Mouse (Mus musculus) hindbrain, embryonic 12.5 days (tissue): Measurements from ENCODE around the gene Catip. TPM values are rescaled to one million over a fixed set of nuclear protein-coding genes. Genes with fewer than 3 reads are reported as not detected.
A peak's percentile ranks its signal among the peaks of the same experiment; 100 is the strongest.
"Not testable (repeated sequence)": the region's sequence is repeated elsewhere in the genome, so short reads cannot be mapped to it uniquely, and the experiment has no call there.

ENCODE experiments used
- ATAC-seq: fragments of 200-750 bp; cut with Nextera tagmentation; 2 replicates; pipeline ENCODE4 v1.8.0; 2017; ENCODE audit warnings: moderate TSS enrichment; ENCODE audit not compliant: low FRiP score
- H3K27ac ChIP-seq: fragments of 300-500 bp; sonication (generic); 2 replicates; pipeline ENCODE4 v1.5.1; 2016; ENCODE audit warnings: mild to moderate bottlenecking
- H3K27me3 ChIP-seq: fragments of 300-500 bp; sonication (generic); 2 replicates; pipeline ENCODE4 v1.6.1; 2016; ENCODE audit warnings: mild to moderate bottlenecking
- H3K36me3 ChIP-seq: fragments of 300-500 bp; sonication (generic); 2 replicates; pipeline ENCODE4 v1.6.1; 2016; ENCODE audit warnings: mild to moderate bottlenecking
- H3K4me1 ChIP-seq: fragments of 300-500 bp; sonication (generic); 2 replicates; pipeline ENCODE4 v1.6.1; 2016
- H3K4me2 ChIP-seq: fragments of 300-500 bp; sonication (generic); replicated peaks from 2 replicates; pipeline ENCODE4 v1.6.1; 2016; ENCODE audit warnings: mild to moderate bottlenecking
- H3K4me3 ChIP-seq: fragments of 300-500 bp; sonication (generic); 2 replicates; pipeline ENCODE4 v1.5.1; 2016; ENCODE audit warnings: mild to moderate bottlenecking
- H3K9ac ChIP-seq: fragments of 300-500 bp; sonication (generic); 2 replicates; pipeline ENCODE4 v1.6.1; 2016; ENCODE audit warnings: mild to moderate bottlenecking, moderate library complexity
- H3K9me3 ChIP-seq: fragments of 300-500 bp; sonication (generic); replicated peaks from 2 replicates; pipeline ENCODE4 v1.6.1; 2016; ENCODE audit warnings: mild to moderate bottlenecking
- WGBS: fragments of 180-500 bp; shearing (Covaris S2); methylation state at CpG from one replicate; pipeline ENCODE4 v1.1.7; 2016; 5-methylcytosine and 5-hydroxymethylcytosine counted together
- polyA plus RNA-seq: library from polyadenylated mRNA; unstranded; fragments of >200 nt; fragmentation: Nextera tagmentation; extraction: Ambion mirVana; gene quantifications from 2 replicates; pipeline ENCODE4 v1.2.1, GENCODE M21; 2016

The Catip gene
- polyA plus RNA-seq, result 1.4 and 1.5 TPM in 2 replicates

DNA sequence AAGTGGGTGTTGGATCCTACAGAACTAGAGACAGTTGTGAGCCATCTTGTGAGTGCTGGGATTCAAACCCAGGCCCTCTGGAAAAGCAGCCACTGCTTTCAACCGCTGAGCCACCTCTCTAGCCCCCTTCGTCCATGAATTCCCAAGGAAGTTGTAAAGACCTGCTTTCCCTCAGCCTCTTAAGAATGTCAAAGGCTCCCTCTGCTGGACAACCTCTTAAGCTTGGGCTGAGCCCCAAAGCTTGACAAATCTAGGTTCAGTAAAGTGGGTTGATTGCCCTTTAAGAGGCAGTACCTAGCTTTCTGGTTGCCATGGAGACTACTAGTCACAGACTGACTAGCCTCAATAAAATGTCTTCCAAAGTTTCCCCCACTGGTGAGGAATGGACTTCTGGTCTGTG, at the start of gene Catip:
Gene Catip, plus strand, starts transcription at position 297 of the 400 bp plus-strand sequence.
- 0% methylated on average over 2 of the region's 2 CpGs for WGBS
- ATAC-seq, result peak; percentile 58
- Histone ChIP-seq H3K4me3 (no peak within 1 kb of the TSS), H3K36me3 (no peaks in the 10 kb centered on the region), H3K4me2 (no peak within 1 kb of the TSS; the same call in 1 of the 2 replicates), H3K9me3 (no peaks in the 10 kb centered on the region), H3K27me3 (no peaks in the 10 kb centered on the region), H3K27ac (no peak within 1 kb of the TSS), H3K9ac (no peak within 1 kb of the TSS), H3K4me1 (no peaks in the 10 kb centered on the region)

DNA sequence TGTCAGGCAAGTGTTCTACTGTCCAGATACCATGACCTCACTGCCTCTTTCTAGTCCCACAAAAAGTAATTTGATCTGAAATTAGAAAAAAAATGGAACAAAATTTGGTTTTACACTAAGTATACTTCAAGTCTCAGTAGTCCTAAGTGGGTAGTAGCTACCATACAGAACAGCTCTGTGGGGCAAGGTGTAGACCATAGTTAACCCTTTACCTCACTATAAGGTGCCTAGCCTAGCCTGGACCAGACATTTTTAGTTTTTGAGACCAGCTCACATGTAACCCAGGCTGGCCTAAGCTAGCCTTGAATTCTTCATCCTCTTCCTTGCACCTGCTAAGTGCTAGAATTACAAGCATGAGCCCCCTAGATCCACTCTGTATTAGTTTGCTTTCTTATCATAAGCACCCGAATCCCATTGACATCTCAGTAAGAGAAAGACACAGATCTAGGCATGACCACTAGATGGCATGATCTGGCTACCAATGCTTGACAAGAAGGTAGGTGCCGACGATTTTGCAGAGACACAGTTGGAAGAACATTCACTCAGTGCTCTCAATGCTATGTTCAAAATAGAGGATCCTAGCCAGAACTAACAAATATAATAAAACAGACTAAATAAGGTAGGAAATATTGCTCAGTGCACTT, 48.7 kb upstream of the Catip start:
- no peak overlapping the region for H3K27ac ChIP-seq
- no peak overlapping the region for H3K4me2 ChIP-seq
- no peak; the same call in 1 of the 2 replicates for ATAC-seq
- no peak overlapping the region for H3K9ac ChIP-seq
- no peaks in the 10 kb centered on the region for H3K36me3 ChIP-seq
- H3K4me1 ChIP-seq, result no peaks in the 10 kb centered on the region
- H3K4me3 ChIP-seq, result no peak overlapping the region
- no peaks in the 10 kb centered on the region for H3K9me3 ChIP-seq
- H3K27me3 ChIP-seq, result no peaks in the 10 kb centered on the region
- WGBS, result 12% methylated on average over 3 of the region's 3 CpGs

DNA sequence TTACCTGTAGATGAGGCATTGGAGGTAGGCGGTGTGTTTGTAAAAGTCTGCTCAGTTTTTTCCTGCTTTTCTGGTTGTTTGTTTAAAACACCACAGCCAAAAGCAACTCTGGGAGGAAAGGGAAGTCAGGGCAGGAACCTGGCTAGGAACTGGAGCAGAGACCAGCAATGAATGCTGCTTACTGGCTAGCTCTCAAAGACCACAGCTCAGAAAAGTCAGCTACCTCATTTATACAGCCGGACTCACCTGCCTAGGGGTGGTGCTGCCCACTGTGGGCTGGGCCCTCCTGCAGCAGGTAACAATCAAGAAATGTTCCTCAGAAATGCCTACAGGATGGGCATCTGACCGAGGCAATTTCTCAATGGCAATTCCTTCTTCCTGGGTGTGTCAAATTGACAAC, 47.1 kb upstream of the Catip start:
- Histone ChIP-seq H3K4me3 (no peak overlapping the region), H3K36me3 (no peaks in the 10 kb centered on the region), H3K4me2 (no peak overlapping the region), H3K9ac (no peak overlapping the region), H3K9me3 (no peaks in the 10 kb centered on the region), H3K4me1 (no peaks in the 10 kb centered on the region), H3K27ac (no peak overlapping the region), H3K27me3 (no peaks in the 10 kb centered on the region)
- no peak for ATAC-seq
- whole genome bisulfite sequencing, result 95% methylated on average over 3 of the region's 3 CpGs

DNA sequence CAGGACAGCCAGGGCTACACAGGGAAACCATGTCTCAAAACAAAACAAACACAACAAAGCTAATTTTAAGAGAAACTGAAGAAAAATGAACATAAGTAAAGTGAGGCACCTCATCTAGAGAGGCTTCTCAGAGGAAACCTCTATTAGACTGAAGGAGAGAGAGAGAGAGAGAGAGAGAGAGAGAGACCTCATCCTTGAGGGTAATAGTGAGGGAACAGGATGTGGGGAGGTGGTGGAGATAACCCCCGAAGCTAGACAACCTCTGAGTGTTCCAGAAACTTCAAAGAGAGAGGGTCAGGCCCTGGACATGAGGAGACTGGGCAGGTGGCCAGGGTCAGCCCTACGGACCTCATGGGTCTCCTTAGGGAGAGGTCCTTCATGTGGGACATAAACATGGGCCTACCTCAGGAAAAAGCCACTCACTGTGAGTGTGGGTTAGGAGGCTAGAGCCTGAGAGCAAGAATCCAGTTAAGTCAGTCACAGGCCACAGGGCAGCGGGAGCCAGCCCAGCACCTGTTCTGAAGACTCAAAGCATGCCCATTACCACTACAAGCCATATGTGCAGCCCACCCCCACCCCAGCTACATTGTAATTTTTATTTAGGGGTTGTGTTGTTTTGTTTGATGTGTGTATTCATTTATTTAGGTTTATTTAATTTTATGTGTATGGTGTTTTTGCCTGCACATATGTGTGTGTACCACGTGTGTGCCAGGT, 45.6 kb upstream of the Catip start:
- 81% methylated on average over 4 of the region's 4 CpGs for WGBS
- no peaks in the 10 kb centered on the region for H3K36me3 ChIP-seq

DNA sequence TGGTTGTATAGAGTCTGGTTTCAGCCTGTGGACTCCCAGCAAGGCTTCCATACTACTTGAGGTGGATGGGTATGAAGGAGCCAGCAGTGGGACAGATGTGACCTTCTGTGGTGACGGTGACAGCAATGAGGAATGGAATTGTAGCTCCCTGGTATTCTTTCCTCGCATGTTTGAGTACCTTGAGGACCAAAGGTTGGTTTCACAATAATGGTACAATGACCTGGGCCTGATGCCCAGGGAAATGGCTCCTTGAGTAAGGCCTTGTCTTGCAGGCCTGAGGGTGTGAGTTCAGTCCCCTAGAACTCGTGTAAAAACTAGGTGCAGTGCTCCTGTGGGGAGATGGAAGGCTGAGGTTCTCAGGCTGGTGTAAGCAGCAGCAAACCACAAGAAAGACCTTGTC, 43.2 kb upstream of the Catip start:
- no peak overlapping the region for H3K27ac ChIP-seq
- H3K27me3 ChIP-seq, result no peaks in the 10 kb centered on the region
- H3K4me3 ChIP-seq, result no peak overlapping the region
- no peaks in the 10 kb centered on the region for H3K4me1 ChIP-seq
- H3K36me3 ChIP-seq, result no peaks in the 10 kb centered on the region
- H3K9ac ChIP-seq, result no peak overlapping the region
- H3K4me2 ChIP-seq, result no peak overlapping the region
- 87% methylated on average over 3 of the region's 3 CpGs for WGBS
- ATAC-seq, result no peak
- no peaks in the 10 kb centered on the region for H3K9me3 ChIP-seq

More for the DNA sequence above, 45.6 kb upstream of the Catip start:
- Histone ChIP-seq H3K9me3 (no peaks in the 10 kb centered on the region), H3K4me3 (no peak overlapping the region), H3K4me2 (no peak overlapping the region), H3K4me1 (no peaks in the 10 kb centered on the region), H3K27me3 (no peaks in the 10 kb centered on the region), H3K9ac (no peak overlapping the region), H3K27ac (no peak overlapping the region)
- no peak for ATAC-seq

DNA sequence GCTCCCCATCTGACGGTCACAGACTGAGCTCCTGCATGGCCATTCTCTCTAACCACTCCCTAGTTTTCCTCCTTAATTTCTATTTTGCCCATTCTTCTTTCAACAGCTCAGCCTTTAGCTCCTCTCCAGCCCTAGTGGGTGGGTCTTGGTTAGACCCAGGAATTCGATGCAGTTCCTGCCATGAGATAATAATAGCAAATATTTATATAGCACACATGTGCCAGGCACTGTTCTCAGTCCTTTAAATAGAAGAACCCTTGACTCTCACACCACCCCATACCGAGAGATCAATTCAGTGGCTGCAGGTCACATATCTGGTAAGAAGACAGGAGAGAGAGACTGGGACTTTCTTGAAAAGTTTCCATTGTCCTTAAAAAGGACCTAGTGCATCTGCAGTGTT, 40.5 kb upstream of the Catip start:
- H3K4me3 ChIP-seq, result no peak overlapping the region
- H3K27ac ChIP-seq, result no peak overlapping the region
- no peaks in the 10 kb centered on the region for H3K36me3 ChIP-seq
- H3K27me3 ChIP-seq, result no peaks in the 10 kb centered on the region
- no peaks in the 10 kb centered on the region for H3K4me1 ChIP-seq
- no peak overlapping the region for H3K9ac ChIP-seq
- no peak overlapping the region for H3K4me2 ChIP-seq
- no peaks in the 10 kb centered on the region for H3K9me3 ChIP-seq
- ATAC-seq, result no peak
- 82% methylated on average over 3 of the region's 3 CpGs for WGBS

DNA sequence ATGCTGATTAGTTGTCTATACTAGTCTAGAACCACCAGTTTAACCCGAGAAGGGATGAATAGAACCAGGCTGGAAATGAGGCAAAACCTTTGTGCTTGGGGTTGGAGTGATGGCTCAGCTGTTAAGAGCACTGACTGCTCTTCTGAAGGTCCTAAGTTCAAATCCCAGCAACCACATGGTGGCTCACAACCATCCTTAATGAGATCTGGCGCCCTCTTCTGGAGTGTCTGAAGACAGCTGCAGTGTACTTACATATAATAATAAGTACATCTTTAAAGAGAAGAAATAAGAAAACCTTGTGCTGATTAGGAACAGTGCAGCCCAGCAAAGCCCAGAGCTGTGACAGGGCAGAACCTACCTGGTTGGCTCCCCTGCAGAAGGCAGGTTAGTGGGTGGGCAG, 35.0 kb upstream of the Catip start:
- H3K36me3 ChIP-seq, H3K9ac ChIP-seq, H3K4me2 ChIP-seq, H3K4me3 ChIP-seq, H3K27me3 ChIP-seq, H3K9me3 ChIP-seq, H3K4me1 ChIP-seq, ATAC-seq, H3K27ac ChIP-seq: not testable (repeated sequence)
- 79% methylated on average over 2 of the region's 2 CpGs for WGBS

DNA sequence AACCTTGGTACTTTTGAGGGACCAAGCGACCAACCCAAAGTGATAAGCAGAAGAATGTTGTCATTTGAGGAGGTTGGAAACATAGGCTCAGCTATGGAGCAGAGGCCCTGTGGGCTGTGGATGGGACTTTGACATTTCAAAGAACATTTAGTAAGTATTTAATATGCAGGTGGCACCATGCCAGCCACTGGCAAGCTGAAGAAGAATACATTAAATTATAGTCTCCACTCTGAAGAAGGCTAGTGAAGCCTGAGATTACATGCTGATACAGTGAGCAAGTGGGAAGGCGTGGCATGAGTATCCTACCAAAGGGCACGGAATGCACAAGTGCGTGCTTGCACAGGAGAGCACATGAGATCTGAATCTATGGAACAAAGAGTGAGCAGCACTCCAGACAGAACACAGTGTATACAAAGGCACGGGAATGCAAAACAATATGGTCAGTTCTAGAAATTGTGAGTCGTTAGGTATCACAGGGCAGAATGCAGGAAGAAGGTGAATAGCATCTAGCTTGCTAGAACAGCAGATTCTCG, 31.9 kb upstream of the Catip start:
- Histone ChIP-seq H3K9me3 (no peaks in the 10 kb centered on the region), H3K27ac (no peak overlapping the region), H3K27me3 (no peaks in the 10 kb centered on the region), H3K4me1 (peaks cover 19% of the 10 kb centered on the region), H3K4me3 (no peak overlapping the region), H3K4me2 (no peak overlapping the region), H3K9ac (no peak overlapping the region), H3K36me3 (no peaks in the 10 kb centered on the region; the same call in 1 of the 2 replicates)
- no peak for ATAC-seq
- 89% methylated on average over 7 of the region's 7 CpGs for WGBS

DNA sequence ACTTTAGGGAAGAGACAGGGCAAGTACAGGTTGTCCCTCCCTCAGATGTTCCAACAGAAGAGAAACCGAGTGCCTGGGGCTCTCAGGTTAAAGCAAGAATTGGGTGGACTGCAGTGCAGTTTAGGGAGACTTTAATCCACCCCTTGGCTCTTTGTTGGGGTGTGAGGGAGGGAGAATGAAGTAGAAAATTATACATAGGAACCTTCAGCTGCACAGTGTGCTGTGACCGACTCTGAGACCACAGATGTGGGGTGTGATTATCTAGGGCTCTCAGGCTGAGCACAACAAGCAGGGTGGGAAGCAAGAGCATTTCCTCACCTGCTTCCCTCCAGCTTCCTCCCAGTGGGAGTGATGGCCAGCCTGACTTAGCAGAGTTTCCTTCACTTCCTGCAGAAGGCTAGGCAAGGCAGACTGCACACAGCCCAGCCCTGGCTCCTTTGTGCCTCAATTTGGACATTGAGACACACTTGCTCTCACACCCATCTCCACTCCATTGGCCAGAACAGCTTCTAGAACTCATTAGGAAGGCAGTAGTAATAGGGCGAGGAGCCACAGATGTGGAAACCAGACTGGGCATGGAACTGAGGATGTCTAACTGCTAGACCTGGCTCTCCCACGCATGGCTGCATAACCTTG, 30.7 kb upstream of the Catip start:
- WGBS, result 76% methylated on average over 4 of the region's 4 CpGs
- 0 out of 2 replicates have a peak overlapping the region, but pooled peaks have one; percentile 8 for H3K27ac ChIP-seq
- ATAC-seq, result no peak
- H3K36me3 ChIP-seq, result no peaks in the 10 kb centered on the region; the same call in 1 of the 2 replicates
- no peak overlapping the region for H3K4me3 ChIP-seq
- H3K9me3 ChIP-seq, result no peaks in the 10 kb centered on the region
- peaks cover 26% of the 10 kb centered on the region for H3K4me1 ChIP-seq
- H3K4me2 ChIP-seq, result no peak overlapping the region
- no peaks in the 10 kb centered on the region for H3K27me3 ChIP-seq
- no peak overlapping the region for H3K9ac ChIP-seq

DNA sequence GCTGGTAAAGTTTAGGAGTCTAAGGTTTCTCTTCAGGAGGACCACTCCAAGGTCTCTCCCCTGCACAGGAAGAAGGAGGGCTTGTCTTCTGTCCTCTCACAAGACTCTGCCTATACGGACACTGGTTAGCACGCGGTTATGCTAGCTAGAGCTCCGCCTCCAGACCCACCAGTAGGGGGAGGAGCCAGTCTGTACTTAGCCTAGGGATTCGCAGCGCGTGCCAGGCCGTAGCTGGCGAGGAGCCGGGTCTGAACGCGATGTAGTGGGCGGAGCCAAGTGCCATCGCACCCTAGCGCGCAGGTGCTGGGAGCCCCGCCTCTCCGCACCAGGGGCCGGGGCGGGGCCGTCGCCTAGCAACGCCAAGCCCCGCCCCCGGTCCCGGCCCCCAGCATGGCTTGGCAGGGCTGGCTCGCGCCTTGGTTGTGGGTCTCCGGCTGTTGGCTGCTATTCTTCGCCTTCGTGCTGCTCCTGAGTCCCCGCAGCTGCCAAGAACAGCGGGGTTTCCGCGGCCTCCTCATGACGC, 29.6 kb upstream of the Catip start:
- Histone ChIP-seq H3K27me3 (no peaks in the 10 kb centered on the region), H3K4me1 (peaks cover 26% of the 10 kb centered on the region), H3K36me3 (no peaks in the 10 kb centered on the region; the same call in 1 of the 2 replicates), H3K9ac (peak overlapping the region; percentile 72), H3K27ac (peak overlapping the region; percentile 79), H3K9me3 (no peaks in the 10 kb centered on the region), H3K4me2 (peak overlapping the region; percentile 72), H3K4me3 (peak overlapping the region; percentile 40)
- 0% methylated on average over 36 of the region's 36 CpGs for WGBS
- ATAC-seq, result peak; percentile 98

DNA sequence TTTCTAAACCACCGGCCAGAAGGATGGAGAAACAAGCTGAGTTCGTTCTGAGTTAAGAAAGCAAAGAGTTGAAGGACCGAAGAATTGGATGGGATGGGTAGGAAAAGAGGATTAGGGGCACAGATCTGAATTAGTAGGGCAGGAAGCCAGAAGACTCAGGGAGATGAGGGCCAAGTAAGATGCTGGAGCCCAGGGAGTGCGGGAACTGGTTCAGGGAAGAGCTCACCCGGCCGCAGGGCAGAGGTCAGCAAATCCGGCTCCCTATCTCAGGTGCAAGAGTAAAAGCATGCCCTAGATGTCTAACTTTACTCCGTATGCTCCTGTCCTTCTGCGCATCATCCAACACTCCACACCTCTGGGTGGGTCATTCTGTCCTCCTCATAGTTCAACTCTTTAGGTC, 29.0 kb upstream of the Catip start:
- Histone ChIP-seq H3K4me3 (peak overlapping the region; percentile 40), H3K4me1 (peaks cover 26% of the 10 kb centered on the region), H3K9ac (peak overlapping the region; percentile 72), H3K36me3 (no peaks in the 10 kb centered on the region; the same call in 1 of the 2 replicates), H3K9me3 (no peaks in the 10 kb centered on the region), H3K27ac (peak overlapping the region; percentile 79), H3K27me3 (no peaks in the 10 kb centered on the region), H3K4me2 (peak overlapping the region; percentile 72)
- ATAC-seq, result peak; percentile 5; the same call in 1 of the 2 replicates
- under 1% methylated on average over 9 of the region's 9 CpGs for WGBS

DNA sequence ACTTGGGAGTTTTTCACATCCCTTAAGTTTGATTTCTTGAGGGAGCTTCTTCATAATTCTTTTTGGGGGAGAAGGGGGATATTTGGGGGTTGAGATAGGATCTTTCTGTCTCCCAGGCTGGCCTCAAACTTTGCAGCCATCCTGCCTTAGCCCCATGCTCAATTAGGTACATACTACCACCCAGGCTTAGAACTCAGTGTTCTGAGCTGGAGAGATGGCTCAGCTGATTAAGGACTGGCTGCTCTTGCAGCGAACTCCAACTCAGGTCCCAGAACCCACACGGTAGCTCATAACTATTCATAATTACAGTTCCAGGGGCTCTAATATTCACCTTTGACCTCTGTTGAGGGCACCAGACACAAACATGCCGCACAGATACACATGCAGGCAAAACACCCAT, 27.3 kb upstream of the Catip start:
- Histone ChIP-seq H3K4me2 (no peak overlapping the region), H3K9me3 (no peaks in the 10 kb centered on the region), H3K4me3 (no peak overlapping the region), H3K9ac (no peak overlapping the region), H3K27me3 (no peaks in the 10 kb centered on the region), H3K4me1 (peaks cover 26% of the 10 kb centered on the region), H3K36me3 (no peaks in the 10 kb centered on the region), H3K27ac (no peak overlapping the region)
- ATAC-seq, result no peak
- 79% methylated on average over 3 of the region's 3 CpGs for WGBS
